16 mouse cellular contexts compared by ENCODE assay signal in genomic region chr5:119770951-119771350, GRCm38 (mm10).
"Had no signal": no experiment of that assay in that cellular context is flagged by ENCODE, and none has a peak within 500 bp of the region (broad histone marks: within the 10 kb centered on the region; RNA-seq: fewer than 3 reads in every experiment).

No protein-coding gene starts in this region.

- H3K27ac ChIP-seq: lung, embryonic 15.5 days; macrophage; midbrain, embryonic 13.5 days; midbrain, embryonic 15.5 days; neural tube, embryonic 12.5 days; stomach, embryonic 15.5 days; stomach, postnatal 0 days had no signal

- DNase-seq: liver, postnatal 0 days; lung, adult 2 months; lung, postnatal 10 days; right cerebral cortex, postnatal 14 days; thymus, adult 2 months; thymus, postnatal 25 days; thymus, postnatal 4 days had no signal

- H3K27me3 ChIP-seq: lung, embryonic 15.5 days; midbrain, embryonic 15.5 days; neural tube, embryonic 12.5 days had no signal

- H3K4me3 ChIP-seq: lung, embryonic 15.5 days; megakaryocyte, embryonic 14.5 days; midbrain, embryonic 13.5 days; midbrain, embryonic 15.5 days; neural tube, embryonic 12.5 days; stomach, embryonic 15.5 days had no signal

- ATAC-seq: liver, postnatal 0 days; midbrain, embryonic 13.5 days; midbrain, embryonic 15.5 days had no signal

- H3K9ac ChIP-seq: liver, postnatal 0 days; lung, embryonic 15.5 days; midbrain, embryonic 13.5 days; midbrain, embryonic 15.5 days; neural tube, embryonic 12.5 days; stomach, embryonic 15.5 days had no signal

- H3K36me3 ChIP-seq: lung, embryonic 15.5 days; midbrain, embryonic 13.5 days; midbrain, embryonic 15.5 days; neural tube, embryonic 12.5 days; stomach, embryonic 15.5 days had no signal

- H3K4me1 ChIP-seq: midbrain, embryonic 13.5 days; midbrain, embryonic 15.5 days; neural tube, embryonic 12.5 days; stomach, embryonic 15.5 days had no signal

- H3K4me2 ChIP-seq: lung, embryonic 15.5 days; midbrain, embryonic 11.5 days; midbrain, embryonic 13.5 days; midbrain, embryonic 15.5 days; neural tube, embryonic 12.5 days; stomach, embryonic 15.5 days had no signal

- H3K9me3 ChIP-seq: lung, embryonic 15.5 days; megakaryocyte, embryonic 14.5 days; midbrain, embryonic 13.5 days; midbrain, embryonic 15.5 days; neural tube, embryonic 12.5 days; stomach, embryonic 15.5 days had no signal
